Mouse (Mus musculus): ENCODE measurements around the gene Tango2. TPM values are rescaled to one million over a fixed set of nuclear protein-coding genes. Genes with fewer than 3 reads are reported as not detected.

The Tango2 gene
- polyA plus RNA-seq, 1 experiment from 2014 or later: 97.9 TPM

- H3K9ac ChIP-seq: no peak overlapping the region
- ATAC-seq (ENCODE audit: low FRiP score) (no peak), DNase-seq (ENCODE audit: low spot score) (no peak)
- 88% methylated on average over 3 of the region's 3 CpGs for WGBS
- peak overlapping the region; percentile 50; the same call in 1 of the 2 replicates for H3K4me3 ChIP-seq (replicated peaks; ENCODE audit: low read length)
- no peaks in the 10 kb centered on the region for H3K27me3 ChIP-seq (ENCODE audit: control insufficient read depth, insufficient read depth, low read length)
- 0 out of 2 replicates have a peak, but pooled peaks cover 5% of the 10 kb centered on the region for H3K36me3 ChIP-seq (replicated peaks; ENCODE audit: control insufficient read depth, insufficient read depth)
- no peak overlapping the region for H3K27ac ChIP-seq
- peaks cover 59% of the 10 kb centered on the region for H3K4me1 ChIP-seq (replicated peaks; ENCODE audit: control insufficient read depth, insufficient read depth, low read length)
- no peaks in the 10 kb centered on the region for H3K9me3 ChIP-seq (ENCODE audit: control insufficient read depth, low read length)
- no peak overlapping the region for H3K4me2 ChIP-seq (replicated peaks)
These were observed 43.8 kb upstream of the Tango2 start for GRCm38 (mm10) chr16:18391728-18392127.

GRCm38 (mm10) chr16:18391127-18391526 lies 43.2 kb upstream of the Tango2 start:
- Histone ChIP-seq H3K9me3 (ENCODE audit: control insufficient read depth, low read length) (no peaks in the 10 kb centered on the region), H3K27me3 (ENCODE audit: control insufficient read depth, insufficient read depth, low read length) (no peaks in the 10 kb centered on the region), H3K9ac (no peak overlapping the region), H3K4me2 (replicated peaks) (no peak overlapping the region), H3K4me3 (replicated peaks; ENCODE audit: low read length) (no peak overlapping the region), H3K27ac (no peak overlapping the region), H3K36me3 (replicated peaks; ENCODE audit: control insufficient read depth, insufficient read depth) (0 out of 2 replicates have a peak, but pooled peaks cover 4% of the 10 kb centered on the region), H3K4me1 (replicated peaks; ENCODE audit: control insufficient read depth, insufficient read depth, low read length) (peaks cover 54% of the 10 kb centered on the region)
- no peak for ATAC-seq (ENCODE audit: low FRiP score)
- no peak for DNase-seq (ENCODE audit: low spot score)
- WGBS: 99% methylated on average over 3 of the region's 3 CpGs

- no peak overlapping the region for H3K27ac ChIP-seq
- H3K9me3 ChIP-seq (ENCODE audit: control insufficient read depth, low read length): no peaks in the 10 kb centered on the region
- H3K4me2 ChIP-seq (replicated peaks): no peak overlapping the region
- no peak for DNase-seq (ENCODE audit: low spot score)
- H3K4me1 ChIP-seq (replicated peaks; ENCODE audit: control insufficient read depth, insufficient read depth, low read length): peaks cover 46% of the 10 kb centered on the region
- no peak overlapping the region for H3K9ac ChIP-seq
- H3K4me3 ChIP-seq (replicated peaks; ENCODE audit: low read length): no peak overlapping the region
- ATAC-seq (ENCODE audit: low FRiP score): no peak
- 0 out of 2 replicates have a peak, but pooled peaks cover 4% of the 10 kb centered on the region for H3K36me3 ChIP-seq (replicated peaks; ENCODE audit: control insufficient read depth, insufficient read depth)
- WGBS: 79% methylated on average over 6 of the region's 6 CpGs
- no peaks in the 10 kb centered on the region for H3K27me3 ChIP-seq (ENCODE audit: control insufficient read depth, insufficient read depth, low read length)
These were observed 42.5 kb upstream of the Tango2 start for GRCm38 (mm10) chr16:18390399-18390798.

- Histone ChIP-seq H3K27me3 (ENCODE audit: control insufficient read depth, insufficient read depth, low read length) (no peaks in the 10 kb centered on the region), H3K27ac (peak overlapping the region; percentile 69), H3K4me3 (replicated peaks; ENCODE audit: low read length) (no peak overlapping the region), H3K36me3 (replicated peaks; ENCODE audit: control insufficient read depth, insufficient read depth) (0 out of 2 replicates have a peak, but pooled peaks cover 4% of the 10 kb centered on the region), H3K9ac (no peak overlapping the region), H3K4me2 (replicated peaks) (no peak overlapping the region), H3K4me1 (replicated peaks; ENCODE audit: control insufficient read depth, insufficient read depth, low read length) (peaks cover 35% of the 10 kb centered on the region), H3K9me3 (ENCODE audit: control insufficient read depth, low read length) (no peaks in the 10 kb centered on the region)
- WGBS: 59% methylated on average over 14 of the region's 14 CpGs
- ATAC-seq (ENCODE audit: low FRiP score) (no peak), DNase-seq (ENCODE audit: low spot score) (no peak)
These were observed 40.9 kb upstream of the Tango2 start for GRCm38 (mm10) chr16:18388583-18389435.

GRCm38 (mm10) chr16:18387704-18388582 lies 40.0 kb upstream of the Tango2 start:
- no peak for ATAC-seq (ENCODE audit: low FRiP score)
- Histone ChIP-seq H3K4me1 (replicated peaks; ENCODE audit: control insufficient read depth, insufficient read depth, low read length) (peaks cover 33% of the 10 kb centered on the region), H3K4me2 (replicated peaks) (no peak overlapping the region), H3K9ac (no peak overlapping the region), H3K27ac (peak overlapping the region; percentile 69), H3K36me3 (replicated peaks; ENCODE audit: control insufficient read depth, insufficient read depth) (0 out of 2 replicates have a peak, but pooled peaks cover 4% of the 10 kb centered on the region), H3K9me3 (ENCODE audit: control insufficient read depth, low read length) (no peaks in the 10 kb centered on the region), H3K4me3 (replicated peaks; ENCODE audit: low read length) (no peak overlapping the region), H3K27me3 (ENCODE audit: control insufficient read depth, insufficient read depth, low read length) (no peaks in the 10 kb centered on the region)
- DNase-seq (ENCODE audit: low spot score): no peak
- 21% methylated on average over 6 of the region's 7 CpGs for WGBS

GRCm38 (mm10) chr16:18386972-18387371 lies 39.1 kb upstream of the Tango2 start:
- ATAC-seq (ENCODE audit: low FRiP score): no peak
- Histone ChIP-seq H3K36me3 (replicated peaks; ENCODE audit: control insufficient read depth, insufficient read depth) (0 out of 2 replicates have a peak, but pooled peaks cover 4% of the 10 kb centered on the region), H3K27ac (peak overlapping the region; percentile 53), H3K4me1 (replicated peaks; ENCODE audit: control insufficient read depth, insufficient read depth, low read length) (peaks cover 37% of the 10 kb centered on the region), H3K4me2 (replicated peaks) (no peak overlapping the region), H3K27me3 (ENCODE audit: control insufficient read depth, insufficient read depth, low read length) (no peaks in the 10 kb centered on the region), H3K9ac (0 out of 2 replicates have a peak overlapping the region, but pooled peaks have one; percentile 4), H3K9me3 (ENCODE audit: control insufficient read depth, low read length) (no peaks in the 10 kb centered on the region), H3K4me3 (replicated peaks; ENCODE audit: low read length) (no peak overlapping the region)
- 59% methylated on average over 3 of the region's 3 CpGs for WGBS
- DNase-seq (ENCODE audit: low spot score): no peak

- H3K27me3 ChIP-seq (ENCODE audit: control insufficient read depth, insufficient read depth, low read length): no peaks in the 10 kb centered on the region
- H3K9ac ChIP-seq: no peak overlapping the region
- ATAC-seq (ENCODE audit: low FRiP score) (peak; percentile 23; the same call in 1 of the 2 replicates), DNase-seq (ENCODE audit: low spot score) (no peak)
- H3K9me3 ChIP-seq (ENCODE audit: control insufficient read depth, low read length): no peaks in the 10 kb centered on the region
- H3K4me1 ChIP-seq (replicated peaks; ENCODE audit: control insufficient read depth, insufficient read depth, low read length): peaks cover 42% of the 10 kb centered on the region
- WGBS: 63% methylated on average over 7 of the region's 7 CpGs
- 0 out of 2 replicates have a peak, but pooled peaks cover 4% of the 10 kb centered on the region for H3K36me3 ChIP-seq (replicated peaks; ENCODE audit: control insufficient read depth, insufficient read depth)
- no peak overlapping the region for H3K4me3 ChIP-seq (replicated peaks; ENCODE audit: low read length)
- no peak overlapping the region for H3K4me2 ChIP-seq (replicated peaks)
- 0 out of 2 replicates have a peak overlapping the region, but pooled peaks have one; percentile 39 for H3K27ac ChIP-seq
These were observed 38.5 kb upstream of the Tango2 start for GRCm38 (mm10) chr16:18386451-18386850.

- no peak overlapping the region for H3K4me2 ChIP-seq (replicated peaks)
- H3K9me3 ChIP-seq (ENCODE audit: control insufficient read depth, low read length): no peaks in the 10 kb centered on the region
- H3K9ac ChIP-seq: no peak overlapping the region
- H3K4me3 ChIP-seq (replicated peaks; ENCODE audit: low read length): no peak overlapping the region
- DNase-seq (ENCODE audit: low spot score) (no peak), ATAC-seq (ENCODE audit: low FRiP score) (no peak)
- H3K27me3 ChIP-seq (ENCODE audit: control insufficient read depth, insufficient read depth, low read length): no peaks in the 10 kb centered on the region
- no peak overlapping the region for H3K27ac ChIP-seq
- peaks cover 51% of the 10 kb centered on the region for H3K4me1 ChIP-seq (replicated peaks; ENCODE audit: control insufficient read depth, insufficient read depth, low read length)
- WGBS: 63% methylated on average over 5 of the region's 5 CpGs
- H3K36me3 ChIP-seq (replicated peaks; ENCODE audit: control insufficient read depth, insufficient read depth): no peaks in the 10 kb centered on the region
These were observed 37.5 kb upstream of the Tango2 start for GRCm38 (mm10) chr16:18385411-18385810.

- Histone ChIP-seq H3K9me3 (ENCODE audit: control insufficient read depth, low read length) (no peaks in the 10 kb centered on the region), H3K4me1 (replicated peaks; ENCODE audit: control insufficient read depth, insufficient read depth, low read length) (peaks cover 58% of the 10 kb centered on the region), H3K9ac (no peak overlapping the region), H3K27me3 (ENCODE audit: control insufficient read depth, insufficient read depth, low read length) (no peaks in the 10 kb centered on the region), H3K36me3 (replicated peaks; ENCODE audit: control insufficient read depth, insufficient read depth) (no peaks in the 10 kb centered on the region), H3K27ac (no peak overlapping the region), H3K4me2 (replicated peaks) (no peak overlapping the region), H3K4me3 (replicated peaks; ENCODE audit: low read length) (no peak overlapping the region)
- ATAC-seq (ENCODE audit: low FRiP score) (no peak), DNase-seq (ENCODE audit: low spot score) (no peak)
- WGBS: 52% methylated on average over 8 of the region's 8 CpGs
These were observed 36.8 kb upstream of the Tango2 start for GRCm38 (mm10) chr16:18384659-18385058.

All from hindbrain, embryonic 14.5 days (tissue).